Mouse (Mus musculus) erythroblast, embryonic 14.5 days (primary cell): Measurements from ENCODE around the gene Pde8b.

Experiments
- GATA1 ChIP-seq: IDR thresholded peaks from 2 replicates; pipeline ENCODE4 v1.6.1; 2012; ENCODE audit warnings: low read length, inconsistent platforms, mixed read lengths
- TAL1 ChIP-seq: IDR thresholded peaks from 3 replicates; pipeline ENCODE4 v1.6.1; 2012; ENCODE audit warnings: low read length, inconsistent platforms, mixed read lengths

GRCm38 (mm10) chr13:95288027-95288426, 37.9 kb upstream of the Pde8b start:
- TF ChIP-seq GATA1, result no peak
- no peak for TF ChIP-seq TAL1
